Mouse (Mus musculus): ENCODE results near the gene Reps2.

- TF ChIP-seq EP300 (IDR thresholded peaks at IDR 0.05) (no peak), CTCF (IDR thresholded peaks at IDR 0.05) (no peak)
Measured at GRCm38 (mm10) chrX:162520374-162520773, 123.1 kb downstream of the Reps2 start.

Measured in lung, postnatal 0 days (tissue).